Mouse (Mus musculus): Measurements from ENCODE around the gene Raver2. TPM values are rescaled to one million over a fixed set of nuclear protein-coding genes. Genes with fewer than 3 reads are reported as not detected.

Raver2 gene
- total RNA-seq, 2 experiments from 2014 or later, result 45.6 to 47.8 TPM

DNA sequence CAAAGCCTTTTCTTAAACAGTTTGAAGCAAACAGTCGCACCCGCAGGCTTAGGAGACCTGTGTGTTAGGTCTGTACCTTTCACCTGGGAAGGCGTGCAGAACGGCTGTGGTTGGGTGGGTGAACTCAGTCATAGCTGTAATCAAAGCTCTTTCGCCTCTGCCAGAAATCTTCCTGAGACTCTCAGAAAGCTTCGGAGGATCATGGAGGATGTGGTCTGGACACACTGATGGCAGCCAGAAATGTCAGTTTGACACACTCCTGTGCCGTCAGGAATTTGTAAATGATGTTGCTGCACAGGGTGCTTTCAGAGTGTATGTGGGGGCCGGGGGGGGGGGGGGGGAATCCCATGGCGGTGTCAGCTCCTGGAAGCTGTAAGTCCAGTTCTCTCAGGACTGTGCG lies 24.5 kb downstream of the Raver2 start:
- DNase-seq (ENCODE audit: low spot score in 2 of 2), result no peak

- no peak for DNase-seq (ENCODE audit: low spot score in 2 of 2)
Observed at GRCm38 (mm10) chr4:101107122-101107521, 38.3 kb downstream of the Raver2 start.

DNA sequence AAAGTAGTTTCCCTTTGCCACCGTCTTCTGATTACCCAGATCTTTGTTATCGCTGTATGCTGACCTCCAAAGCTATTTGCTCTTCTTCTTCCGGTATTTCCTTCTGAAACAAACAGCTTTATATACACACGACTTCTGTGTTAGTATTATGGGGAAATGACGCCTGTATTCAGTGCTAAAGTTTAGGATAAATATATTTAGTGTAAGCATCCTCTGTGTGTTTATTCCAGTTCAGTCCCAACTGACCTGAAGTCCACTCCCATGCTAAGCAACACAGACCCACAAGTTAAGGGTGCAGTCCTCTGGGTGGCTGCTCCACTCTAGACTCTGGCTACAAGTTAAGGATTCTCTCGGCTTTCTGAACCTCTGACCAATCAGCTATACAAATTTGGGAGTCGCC lies 52.2 kb downstream of the Raver2 start:
- DNase-seq (ENCODE audit: low spot score in 2 of 2), result no peak

DNA sequence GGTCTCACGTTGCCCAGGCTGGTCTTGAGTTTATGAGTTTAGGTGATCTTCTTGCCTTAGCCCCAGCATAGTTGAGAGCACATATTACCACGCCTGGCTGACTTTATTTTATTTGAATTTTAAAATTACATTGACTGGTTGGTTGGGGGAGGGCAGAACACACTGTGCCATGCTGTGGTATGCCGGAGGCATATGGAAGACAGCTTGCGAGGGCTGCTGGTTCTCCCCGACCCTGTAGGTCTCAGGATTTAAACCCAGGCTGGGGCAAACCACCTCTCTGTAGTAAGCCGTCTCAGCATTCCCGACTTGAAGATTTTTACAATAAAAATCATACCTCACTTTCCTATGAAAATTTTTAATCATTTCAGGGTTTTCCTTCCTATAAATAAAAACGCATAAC lies 66.2 kb downstream of the Raver2 start:
- DNase-seq (ENCODE audit: low spot score in 2 of 2), result no peak

DNA sequence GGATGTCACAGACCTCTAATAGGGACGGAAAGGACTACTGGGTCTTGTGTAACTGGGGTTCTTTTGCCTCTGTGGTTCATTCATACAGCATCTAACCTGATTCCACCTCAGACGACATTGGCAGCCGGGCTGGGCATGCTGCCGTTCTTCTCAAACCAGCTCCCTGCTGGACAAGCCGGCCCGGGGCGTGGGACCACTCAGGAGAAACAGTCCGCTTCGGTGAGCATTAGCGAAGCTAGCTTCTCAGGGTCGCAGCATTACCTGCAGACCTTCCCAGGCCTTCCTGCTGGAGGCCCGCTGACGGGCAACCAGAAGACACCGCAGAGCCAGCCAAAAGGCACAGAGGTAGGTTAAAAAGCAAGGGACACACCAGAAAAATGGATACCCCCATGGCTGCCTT lies 67.1 kb downstream of the Raver2 start:
- no peak for DNase-seq (ENCODE audit: low spot score in 2 of 2)

GRCm38 (mm10) chr4:101137975-101138374 lies 69.2 kb downstream of the Raver2 start:
- DNase-seq (ENCODE audit: low spot score in 2 of 2), result no peak

- no peak for DNase-seq (ENCODE audit: low spot score in 2 of 2)
Observed at GRCm38 (mm10) chr4:101141768-101142167, 73.0 kb downstream of the Raver2 start.

- no peak for DNase-seq (ENCODE audit: low spot score in 2 of 2)
Observed at GRCm38 (mm10) chr4:101143901-101144300, 75.1 kb downstream of the Raver2 start.

DNA sequence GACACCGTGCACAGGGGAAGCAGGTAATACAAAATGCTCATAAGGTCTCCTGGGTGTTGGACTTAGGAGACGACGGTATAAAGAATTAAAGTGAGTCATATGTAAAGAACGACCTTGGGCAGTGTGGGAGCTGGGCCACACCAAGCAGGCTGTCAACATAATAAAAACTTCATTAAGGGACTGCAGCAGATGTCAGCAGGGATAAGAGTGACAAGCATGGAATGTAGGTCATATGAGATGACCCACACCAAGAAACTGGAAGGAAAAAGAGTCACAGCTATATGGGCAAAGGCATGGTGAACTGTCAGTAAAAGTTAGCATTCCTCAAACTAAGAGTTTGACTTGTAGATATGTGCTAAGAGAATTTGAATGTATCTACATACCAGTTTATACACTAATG lies 75.6 kb downstream of the Raver2 start:
- DNase-seq (ENCODE audit: low spot score in 2 of 2), result no peak

GRCm38 (mm10) chr4:101144790-101145189 lies 76.0 kb downstream of the Raver2 start:
- DNase-seq (ENCODE audit: low spot score in 2 of 2), result no peak

DNA sequence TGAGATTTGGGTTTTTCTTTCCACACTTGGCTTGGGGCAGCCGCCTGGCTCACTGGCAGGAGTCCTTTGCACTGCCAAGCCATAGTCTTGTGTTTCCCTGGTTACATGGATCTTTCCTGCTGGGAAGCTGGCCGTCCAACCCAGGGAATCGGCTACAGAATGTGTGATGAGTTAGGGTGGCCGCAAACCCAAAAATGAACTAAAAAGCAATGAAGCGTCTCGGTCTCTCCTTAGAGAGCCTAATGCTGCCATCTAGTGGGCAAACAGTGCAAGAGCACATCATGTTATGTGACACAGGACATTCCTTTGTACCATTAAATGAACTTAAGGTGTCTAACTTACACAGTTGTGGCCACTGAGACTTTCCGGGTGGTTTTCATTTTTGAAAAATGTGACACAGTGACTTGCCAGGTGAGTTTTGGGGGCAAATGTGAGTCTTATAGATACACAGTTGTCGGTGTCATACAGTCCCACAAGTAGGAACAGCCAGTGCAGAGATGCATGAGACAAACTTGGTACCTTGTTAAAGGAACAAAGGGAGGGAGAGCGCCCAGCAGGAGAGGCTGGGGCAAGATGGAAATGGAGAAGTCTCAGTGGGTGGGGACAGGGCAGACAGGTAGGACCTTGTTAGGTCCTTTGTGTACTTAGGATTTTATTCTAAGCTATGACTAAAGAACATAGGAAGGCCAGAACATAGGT lies 77.4 kb downstream of the Raver2 start:
- peak; percentile 62 to 89 for DNase-seq (ENCODE audit: low spot score in 2 of 2)

DNA sequence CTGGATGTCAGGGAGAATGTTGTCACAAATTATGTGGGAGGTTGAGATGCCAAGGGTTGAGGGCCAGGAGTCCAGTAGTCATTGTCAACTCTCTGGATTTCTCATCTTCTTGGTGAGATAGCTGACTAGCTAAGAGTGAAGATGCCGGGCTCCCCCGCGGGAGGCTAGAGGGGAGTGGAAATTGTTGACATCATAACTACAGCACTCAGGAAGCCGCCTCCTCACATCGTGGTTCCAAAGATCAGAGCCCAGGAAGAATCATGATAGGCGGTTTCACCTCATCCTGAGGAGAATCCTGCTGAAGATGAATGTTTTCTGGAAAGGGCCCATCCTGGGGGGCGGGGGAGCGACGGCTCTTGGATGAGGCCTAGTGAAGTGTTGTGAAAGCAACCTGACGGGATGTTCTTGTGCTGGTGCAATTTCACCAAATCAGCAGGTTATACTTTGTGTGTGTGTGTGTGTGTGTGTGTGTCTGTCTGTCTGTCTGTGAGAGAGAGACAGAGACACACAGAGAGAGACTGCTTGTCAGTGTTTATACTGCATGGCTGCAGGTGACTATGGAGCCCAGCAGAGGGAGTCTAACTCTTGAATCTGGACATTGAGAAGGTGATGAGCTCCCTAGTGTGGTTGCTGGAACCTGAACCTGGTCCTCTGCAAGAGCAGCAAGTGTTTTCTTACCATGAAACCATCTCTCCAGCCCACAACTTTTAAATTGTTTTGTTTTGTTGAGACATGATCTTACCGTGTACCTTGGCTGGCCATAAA lies 78.3 kb downstream of the Raver2 start:
- no peak for DNase-seq (ENCODE audit: low spot score in 2 of 2)

GRCm38 (mm10) chr4:101155541-101155940 lies 86.8 kb downstream of the Raver2 start:
- no peak for DNase-seq (ENCODE audit: low spot score in 2 of 2)

- no peak for DNase-seq (ENCODE audit: low spot score in 2 of 2)
Observed at GRCm38 (mm10) chr4:101157476-101157875, 88.7 kb downstream of the Raver2 start.

GRCm38 (mm10) chr4:101158282-101158681 lies 89.5 kb downstream of the Raver2 start:
- DNase-seq (ENCODE audit: low spot score in 2 of 2), result peak in 1 of 2 experiments; percentile 48

- DNase-seq (ENCODE audit: low spot score in 2 of 2), result no peak
Observed at GRCm38 (mm10) chr4:101159191-101159764, 90.5 kb downstream of the Raver2 start.

- no peak for DNase-seq (ENCODE audit: low spot score in 2 of 2)
Observed at GRCm38 (mm10) chr4:101160821-101161220, 92.0 kb downstream of the Raver2 start.

DNA sequence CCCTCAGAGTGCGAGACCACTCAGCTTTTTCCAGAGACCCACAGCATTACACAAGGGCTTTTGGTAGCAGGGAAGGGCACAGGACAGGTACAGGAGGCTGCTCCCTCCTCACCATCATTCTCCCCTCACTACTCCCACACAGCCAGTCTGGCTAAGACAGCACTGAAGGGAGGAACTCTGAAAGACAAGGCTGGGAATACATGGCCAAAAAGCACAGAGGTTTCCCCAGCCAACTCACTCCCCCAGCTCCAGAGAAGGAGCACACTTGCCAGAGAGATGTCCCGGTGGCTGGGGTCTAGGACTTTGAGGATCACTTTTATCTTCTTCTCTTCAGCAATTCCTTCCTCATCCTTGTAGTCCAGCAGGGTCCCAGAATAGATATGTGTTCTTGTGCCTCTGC lies 95.4 kb downstream of the Raver2 start:
- no peak for DNase-seq (ENCODE audit: low spot score in 2 of 2)

- no peak for DNase-seq (ENCODE audit: low spot score in 2 of 2)
Observed at GRCm38 (mm10) chr4:101164673-101165072, 95.9 kb downstream of the Raver2 start.

- no peak for DNase-seq (ENCODE audit: low spot score in 2 of 2)
Observed at GRCm38 (mm10) chr4:101165776-101166175, 97.0 kb downstream of the Raver2 start.

- no peak for DNase-seq (ENCODE audit: low spot score in 2 of 2)
Observed at GRCm38 (mm10) chr4:101167777-101168176, 99.0 kb downstream of the Raver2 start.

- DNase-seq (ENCODE audit: low spot score in 2 of 2), result peak in 1 of 2 experiments; percentile 69
Observed at GRCm38 (mm10) chr4:101168189-101168778, 99.5 kb downstream of the Raver2 start.
